Mouse (Mus musculus): Measurements from ENCODE around the gene Ogdh. TPM values are rescaled to one million over a fixed set of nuclear protein-coding genes. Genes with fewer than 3 reads are reported as not detected.
A peak's percentile ranks its signal among the peaks of the same experiment; 100 is the strongest.

Ogdh gene
- polyA plus RNA-seq, 1 experiment from 2014 or later: 91.2 TPM

- Histone ChIP-seq H3K36me3 (ENCODE audit: control insufficient read depth, insufficient read depth, low read length) (no peaks in the 10 kb centered on the region), H3K9me3 (ENCODE audit: control insufficient read depth, low read length) (no peaks in the 10 kb centered on the region), H3K27ac (replicated peaks; ENCODE audit: low read depth, low read length) (no peak overlapping the region; the same call in 1 of the 2 replicates), H3K4me1 (ENCODE audit: control insufficient read depth, insufficient read depth, low read length) (peaks cover 4% of the 10 kb centered on the region; the same call in 1 of the 2 replicates), H3K4me2 (ENCODE audit: low read depth, severe bottlenecking) (no peak overlapping the region), H3K9ac (ENCODE audit: low read length) (no peak overlapping the region), H3K27me3 (ENCODE audit: control insufficient read depth, insufficient read depth, low read length) (no peaks in the 10 kb centered on the region), H3K4me3 (ENCODE audit: low read depth, low read length) (no peak overlapping the region)
- no peak for DNase-seq (ENCODE audit: low spot score)
- no peak for ATAC-seq (ENCODE audit: insufficient number of reproducible peaks, low FRiP score, low TSS enrichment, low read depth)
- WGBS: 90% methylated on average over 6 of the region's 6 CpGs
These were observed 96.8 kb downstream of the Ogdh start for GRCm38 (mm10) chr11:6388126-6388725.

- no peaks in the 10 kb centered on the region for H3K36me3 ChIP-seq (ENCODE audit: control insufficient read depth, insufficient read depth, low read length)
- ATAC-seq (ENCODE audit: insufficient number of reproducible peaks, low FRiP score, low TSS enrichment, low read depth): peak; percentile 99
- peak within 1 kb of the TSS; percentile 89 for H3K4me3 ChIP-seq (ENCODE audit: low read depth, low read length)
- peak within 1 kb of the TSS; percentile 89 for H3K27ac ChIP-seq (replicated peaks; ENCODE audit: low read depth, low read length)
- H3K9me3 ChIP-seq (ENCODE audit: control insufficient read depth, low read length): no peaks in the 10 kb centered on the region
- DNase-seq (ENCODE audit: low spot score): peak; percentile 97
- 10% methylated on average over 43 of the region's 60 CpGs for WGBS
- peaks cover 4% of the 10 kb centered on the region; the same call in 1 of the 2 replicates for H3K4me1 ChIP-seq (ENCODE audit: control insufficient read depth, insufficient read depth, low read length)
- H3K4me2 ChIP-seq (ENCODE audit: low read depth, severe bottlenecking): peak within 1 kb of the TSS; percentile 73
- H3K9ac ChIP-seq (ENCODE audit: low read length): peak within 1 kb of the TSS; percentile 85
- no peaks in the 10 kb centered on the region for H3K27me3 ChIP-seq (ENCODE audit: control insufficient read depth, insufficient read depth, low read length)
These were observed 97.4 kb downstream of the Ogdh start, which contains the start of gene Zmiz2 for GRCm38 (mm10) chr11:6388726-6389413. TSS of gene Zmiz2 (plus strand) at chr11:6389074.

GRCm38 (mm10) chr11:6389483-6389921 is 98.1 kb downstream of the Ogdh start:
- Histone ChIP-seq H3K4me1 (ENCODE audit: control insufficient read depth, insufficient read depth, low read length) (peaks cover 4% of the 10 kb centered on the region; the same call in 1 of the 2 replicates), H3K9me3 (ENCODE audit: control insufficient read depth, low read length) (no peaks in the 10 kb centered on the region), H3K27me3 (ENCODE audit: control insufficient read depth, insufficient read depth, low read length) (no peaks in the 10 kb centered on the region), H3K4me3 (ENCODE audit: low read depth, low read length) (peak overlapping the region; percentile 89), H3K27ac (replicated peaks; ENCODE audit: low read depth, low read length) (peak overlapping the region; percentile 89), H3K9ac (ENCODE audit: low read length) (peak overlapping the region; percentile 85), H3K4me2 (ENCODE audit: low read depth, severe bottlenecking) (peak overlapping the region; percentile 73), H3K36me3 (ENCODE audit: control insufficient read depth, insufficient read depth, low read length) (peaks cover 1% of the 10 kb centered on the region; the same call in 1 of the 2 replicates)
- WGBS: under 1% methylated on average over 16 of the region's 43 CpGs
- DNase-seq (ENCODE audit: low spot score): peak; percentile 50
- 0 out of 2 replicates have a peak, but pooled peaks have one; percentile 6 for ATAC-seq (ENCODE audit: insufficient number of reproducible peaks, low FRiP score, low TSS enrichment, low read depth)

- peak overlapping the region; percentile 89 for H3K4me3 ChIP-seq (ENCODE audit: low read depth, low read length)
- H3K9ac ChIP-seq (ENCODE audit: low read length): no peak overlapping the region
- H3K4me2 ChIP-seq (ENCODE audit: low read depth, severe bottlenecking): peak overlapping the region; percentile 73
- H3K27ac ChIP-seq (replicated peaks; ENCODE audit: low read depth, low read length): no peak overlapping the region
- ATAC-seq (ENCODE audit: insufficient number of reproducible peaks, low FRiP score, low TSS enrichment, low read depth) (no peak), DNase-seq (ENCODE audit: low spot score) (no peak)
- no peaks in the 10 kb centered on the region for H3K9me3 ChIP-seq (ENCODE audit: control insufficient read depth, low read length)
- H3K36me3 ChIP-seq (ENCODE audit: control insufficient read depth, insufficient read depth, low read length): peaks cover 6% of the 10 kb centered on the region; the same call in 1 of the 2 replicates
- 83% methylated on average over 8 of the region's 8 CpGs for WGBS
- H3K4me1 ChIP-seq (ENCODE audit: control insufficient read depth, insufficient read depth, low read length): peaks cover 4% of the 10 kb centered on the region; the same call in 1 of the 2 replicates
- H3K27me3 ChIP-seq (ENCODE audit: control insufficient read depth, insufficient read depth, low read length): no peaks in the 10 kb centered on the region
These were observed 99.1 kb downstream of the Ogdh start for GRCm38 (mm10) chr11:6390376-6391053.

- no peak overlapping the region for H3K27ac ChIP-seq (replicated peaks; ENCODE audit: low read depth, low read length)
- H3K9me3 ChIP-seq (ENCODE audit: control insufficient read depth, low read length): no peaks in the 10 kb centered on the region
- H3K36me3 ChIP-seq (ENCODE audit: control insufficient read depth, insufficient read depth, low read length): peaks cover 10% of the 10 kb centered on the region; the same call in 1 of the 2 replicates
- H3K9ac ChIP-seq (ENCODE audit: low read length): no peak overlapping the region
- H3K4me2 ChIP-seq (ENCODE audit: low read depth, severe bottlenecking): no peak overlapping the region
- H3K4me1 ChIP-seq (ENCODE audit: control insufficient read depth, insufficient read depth, low read length): peaks cover 4% of the 10 kb centered on the region; the same call in 1 of the 2 replicates
- WGBS: 89% methylated on average over 8 of the region's 8 CpGs
- no peak overlapping the region for H3K4me3 ChIP-seq (ENCODE audit: low read depth, low read length)
- H3K27me3 ChIP-seq (ENCODE audit: control insufficient read depth, insufficient read depth, low read length): no peaks in the 10 kb centered on the region
- no peak for ATAC-seq (ENCODE audit: insufficient number of reproducible peaks, low FRiP score, low TSS enrichment, low read depth)
- no peak for DNase-seq (ENCODE audit: low spot score)
These were observed 100.3 kb downstream of the Ogdh start for GRCm38 (mm10) chr11:6391516-6392276.

- no peak for ATAC-seq (ENCODE audit: insufficient number of reproducible peaks, low FRiP score, low TSS enrichment, low read depth)
- Histone ChIP-seq H3K4me1 (ENCODE audit: control insufficient read depth, insufficient read depth, low read length) (peaks cover 4% of the 10 kb centered on the region; the same call in 1 of the 2 replicates), H3K36me3 (ENCODE audit: control insufficient read depth, insufficient read depth, low read length) (peaks cover 15% of the 10 kb centered on the region; the same call in 1 of the 2 replicates), H3K27me3 (ENCODE audit: control insufficient read depth, insufficient read depth, low read length) (no peaks in the 10 kb centered on the region), H3K27ac (replicated peaks; ENCODE audit: low read depth, low read length) (no peak overlapping the region), H3K9ac (ENCODE audit: low read length) (no peak overlapping the region), H3K4me2 (ENCODE audit: low read depth, severe bottlenecking) (no peak overlapping the region), H3K9me3 (ENCODE audit: control insufficient read depth, low read length) (no peaks in the 10 kb centered on the region), H3K4me3 (ENCODE audit: low read depth, low read length) (no peak overlapping the region)
- 87% methylated on average over 6 of the region's 6 CpGs for WGBS
- DNase-seq (ENCODE audit: low spot score): no peak
These were observed 101.4 kb downstream of the Ogdh start for GRCm38 (mm10) chr11:6392857-6393256.

GRCm38 (mm10) chr11:6393866-6394265 is 102.4 kb downstream of the Ogdh start:
- peaks cover 15% of the 10 kb centered on the region; the same call in 1 of the 2 replicates for H3K36me3 ChIP-seq (ENCODE audit: control insufficient read depth, insufficient read depth, low read length)
- 69% methylated on average over 1 of the region's 1 CpGs for WGBS
- no peak overlapping the region for H3K4me2 ChIP-seq (ENCODE audit: low read depth, severe bottlenecking)
- no peaks in the 10 kb centered on the region for H3K27me3 ChIP-seq (ENCODE audit: control insufficient read depth, insufficient read depth, low read length)
- H3K27ac ChIP-seq (replicated peaks; ENCODE audit: low read depth, low read length): no peak overlapping the region
- H3K4me1 ChIP-seq (ENCODE audit: control insufficient read depth, insufficient read depth, low read length): peaks cover 4% of the 10 kb centered on the region; the same call in 1 of the 2 replicates
- H3K9ac ChIP-seq (ENCODE audit: low read length): no peak overlapping the region
- no peak for DNase-seq (ENCODE audit: low spot score)
- no peak overlapping the region for H3K4me3 ChIP-seq (ENCODE audit: low read depth, low read length)
- no peak for ATAC-seq (ENCODE audit: insufficient number of reproducible peaks, low FRiP score, low TSS enrichment, low read depth)
- H3K9me3 ChIP-seq (ENCODE audit: control insufficient read depth, low read length): no peaks in the 10 kb centered on the region

Data from limb, embryonic 11.5 days (tissue).